Mouse (Mus musculus) intestine, embryonic 16.5 days (tissue): ENCODE data around the gene Grid1. TPM values are rescaled to one million over a fixed set of nuclear protein-coding genes. Genes with fewer than 3 reads are reported as not detected.

Experiments used
- ATAC-seq: fragments of 200-750 bp; cut with Nextera tagmentation; 2 replicates; pipeline ENCODE4 v1.8.0; 2017; ENCODE audit warnings: moderate TSS enrichment, moderate library complexity
- H3K27ac ChIP-seq: fragments of 300-500 bp; sonication (generic); 2 replicates; pipeline ENCODE4 v1.5.1; 2014; ENCODE audit warnings: mild to moderate bottlenecking, low read length
- H3K27me3 ChIP-seq: fragments of 300-500 bp; sonication (generic); replicated peaks from 2 replicates; pipeline ENCODE4 v1.6.1; 2014; ENCODE audit warnings: low read length, control low read depth, mixed read lengths; ENCODE audit not compliant: control insufficient read depth, insufficient read depth
- H3K36me3 ChIP-seq: fragments of 300-500 bp; sonication (generic); 2 replicates; pipeline ENCODE4 v1.6.1; 2014; ENCODE audit warnings: low read length, control low read depth; ENCODE audit not compliant: control insufficient read depth, insufficient read depth
- H3K4me1 ChIP-seq: fragments of 300-500 bp; sonication (generic); 2 replicates; pipeline ENCODE4 v1.6.1; 2014; ENCODE audit warnings: low read length, control low read depth, mixed read lengths; ENCODE audit not compliant: control insufficient read depth, insufficient read depth
- H3K4me2 ChIP-seq: fragments of 300-500 bp; sonication (generic); 2 replicates; pipeline ENCODE4 v1.6.1; 2014; ENCODE audit warnings: low read depth, low read length, control low read depth
- H3K4me3 ChIP-seq: fragments of 300-500 bp; sonication (generic); 2 replicates; pipeline ENCODE4 v1.5.1; 2014; ENCODE audit warnings: mild to moderate bottlenecking, low read length
- H3K9ac ChIP-seq: fragments of 300-500 bp; sonication (generic); 2 replicates; pipeline ENCODE4 v1.6.1; 2014; ENCODE audit warnings: low read depth, low read length
- H3K9me3 ChIP-seq: fragments of 300-500 bp; sonication (generic); 2 replicates; pipeline ENCODE4 v1.6.1; 2016; ENCODE audit warnings: low read length, control low read depth; ENCODE audit not compliant: control insufficient read depth
- WGBS: fragments of 180-500 bp; shearing (Covaris S2); extraction: QIAGEN DNeasy Blood & Tissue Kit; methylation state at CpG from one replicate; pipeline ENCODE4 v1.1.7; 2014; 5-methylcytosine and 5-hydroxymethylcytosine counted together
- polyA plus RNA-seq: library from polyadenylated mRNA; unstranded; fragments of >200 nt; fragmentation: Nextera tagmentation; extraction: Ambion mirVana; gene quantifications from 2 replicates; pipeline ENCODE4 v1.2.1, GENCODE M21; 2015

The Grid1 gene
- polyA plus RNA-seq, 1 experiment from 2014 or later: 0.15 TPM

GRCm38 (mm10) chr14:34921265-34921664, 101.4 kb downstream of the Grid1 start:
- Histone ChIP-seq H3K4me1 (no peaks in the 10 kb centered on the region), H3K4me2 (no peak overlapping the region), H3K27me3 (no peaks in the 10 kb centered on the region), H3K4me3 (no peak overlapping the region), H3K9me3 (no peaks in the 10 kb centered on the region), H3K9ac (no peak overlapping the region), H3K27ac (no peak overlapping the region), H3K36me3 (no peaks in the 10 kb centered on the region)
- 61% methylated on average over 9 of the region's 9 CpGs for WGBS
- ATAC-seq: no peak

GRCm38 (mm10) chr14:34925021-34925420, 105.1 kb downstream of the Grid1 start:
- no peaks in the 10 kb centered on the region for H3K9me3 ChIP-seq
- 64% methylated on average over 5 of the region's 5 CpGs for WGBS
- H3K36me3 ChIP-seq: no peaks in the 10 kb centered on the region
- H3K4me3 ChIP-seq: no peak overlapping the region
- no peaks in the 10 kb centered on the region for H3K4me1 ChIP-seq
- no peak overlapping the region for H3K4me2 ChIP-seq
- ATAC-seq: no peak
- H3K9ac ChIP-seq: no peak overlapping the region
- no peak overlapping the region for H3K27ac ChIP-seq
- H3K27me3 ChIP-seq: no peaks in the 10 kb centered on the region

DNA sequence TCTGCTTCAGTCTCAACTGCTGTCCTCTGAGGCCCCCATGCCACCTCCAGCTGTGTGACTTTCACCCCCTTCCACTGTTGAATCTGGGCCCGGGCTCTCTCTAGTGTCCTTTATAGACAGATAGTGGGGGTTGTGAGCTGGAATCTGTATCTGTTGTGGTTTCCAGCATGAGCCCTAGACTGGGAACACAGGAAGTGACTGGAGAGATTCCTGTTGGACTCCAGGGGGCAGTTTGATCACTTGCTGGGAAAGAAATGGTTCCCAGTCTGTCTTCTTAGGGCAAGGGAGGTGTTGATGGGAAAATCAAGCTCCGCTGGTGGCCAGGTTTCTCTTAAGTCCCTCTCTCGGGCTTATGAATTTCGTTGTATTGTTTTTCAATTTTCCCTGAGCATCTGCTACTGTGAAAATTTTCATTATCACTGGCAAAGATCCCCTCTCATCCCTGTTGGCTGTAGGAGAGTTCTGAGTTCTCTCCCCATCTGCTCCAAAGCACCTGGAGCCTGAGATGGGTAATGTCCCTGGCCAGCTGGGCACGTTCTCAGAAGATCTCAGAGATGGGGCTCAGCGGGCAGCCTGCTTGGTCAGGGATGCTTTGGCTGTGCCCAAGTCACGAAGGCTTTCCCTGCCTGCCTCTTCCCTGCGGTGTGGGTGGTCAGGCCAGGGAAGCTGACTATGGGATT, 110.3 kb downstream of the Grid1 start:
- H3K4me1 ChIP-seq: no peaks in the 10 kb centered on the region
- no peaks in the 10 kb centered on the region for H3K27me3 ChIP-seq
- WGBS: 84% methylated on average over 8 of the region's 8 CpGs
- no peaks in the 10 kb centered on the region for H3K36me3 ChIP-seq
- H3K9me3 ChIP-seq: no peaks in the 10 kb centered on the region
- H3K27ac ChIP-seq: no peak overlapping the region
- no peak overlapping the region for H3K4me3 ChIP-seq
- no peak overlapping the region for H3K9ac ChIP-seq
- H3K4me2 ChIP-seq: no peak overlapping the region
- no peak for ATAC-seq

DNA sequence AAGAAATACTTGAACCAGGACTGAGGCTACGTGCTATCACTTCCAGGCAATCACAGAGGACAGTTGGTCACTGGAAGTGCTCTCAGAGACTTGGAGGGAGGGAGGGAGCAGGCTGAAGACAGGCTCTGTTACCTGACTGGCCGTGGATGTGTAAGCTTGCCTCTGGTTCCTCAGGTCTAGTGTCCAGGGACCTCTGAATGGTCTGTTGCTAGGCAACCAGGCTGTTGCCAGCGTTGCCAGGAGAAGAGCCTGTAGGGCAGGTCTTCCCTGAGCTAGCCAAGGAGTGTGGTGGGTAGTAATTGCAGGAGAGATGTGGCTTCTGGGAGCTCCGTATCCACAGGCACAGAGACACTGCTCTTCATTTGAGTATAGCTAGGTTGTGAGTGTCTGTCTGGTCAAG, 113.3 kb downstream of the Grid1 start:
- 33% methylated on average over 4 of the region's 4 CpGs for WGBS
- H3K4me1 ChIP-seq: no peaks in the 10 kb centered on the region
- no peaks in the 10 kb centered on the region for H3K36me3 ChIP-seq
- no peak for ATAC-seq
- H3K9me3 ChIP-seq: no peaks in the 10 kb centered on the region
- H3K27ac ChIP-seq: no peak overlapping the region
- H3K9ac ChIP-seq: no peak overlapping the region
- no peak overlapping the region for H3K4me3 ChIP-seq
- no peaks in the 10 kb centered on the region for H3K27me3 ChIP-seq
- H3K4me2 ChIP-seq: no peak overlapping the region

- Histone ChIP-seq H3K27ac (no peak overlapping the region), H3K4me2 (no peak overlapping the region), H3K4me3 (no peak overlapping the region), H3K9me3 (no peaks in the 10 kb centered on the region), H3K36me3 (no peaks in the 10 kb centered on the region), H3K27me3 (no peaks in the 10 kb centered on the region), H3K9ac (no peak overlapping the region; the same call in 1 of the 2 replicates), H3K4me1 (no peaks in the 10 kb centered on the region)
- ATAC-seq: no peak
- 34% methylated on average over 13 of the region's 13 CpGs for WGBS
Observed at GRCm38 (mm10) chr14:34936192-34936770, 116.4 kb downstream of the Grid1 start.

GRCm38 (mm10) chr14:34944390-34944979, 124.6 kb downstream of the Grid1 start:
- Histone ChIP-seq H3K4me3 (no peak overlapping the region), H3K9me3 (no peaks in the 10 kb centered on the region), H3K27me3 (no peaks in the 10 kb centered on the region), H3K27ac (no peak overlapping the region), H3K4me2 (no peak overlapping the region), H3K9ac (no peak overlapping the region), H3K4me1 (no peaks in the 10 kb centered on the region), H3K36me3 (no peaks in the 10 kb centered on the region)
- no peak for ATAC-seq
- WGBS: 83% methylated on average over 14 of the region's 14 CpGs

GRCm38 (mm10) chr14:34945471-34946313, 125.8 kb downstream of the Grid1 start:
- no peak overlapping the region for H3K27ac ChIP-seq
- ATAC-seq: no peak
- H3K27me3 ChIP-seq: no peaks in the 10 kb centered on the region
- no peaks in the 10 kb centered on the region for H3K9me3 ChIP-seq
- H3K4me2 ChIP-seq: no peak overlapping the region
- 84% methylated on average over 17 of the region's 17 CpGs for WGBS
- no peaks in the 10 kb centered on the region for H3K36me3 ChIP-seq
- no peak overlapping the region for H3K4me3 ChIP-seq
- H3K4me1 ChIP-seq: no peaks in the 10 kb centered on the region
- no peak overlapping the region for H3K9ac ChIP-seq

DNA sequence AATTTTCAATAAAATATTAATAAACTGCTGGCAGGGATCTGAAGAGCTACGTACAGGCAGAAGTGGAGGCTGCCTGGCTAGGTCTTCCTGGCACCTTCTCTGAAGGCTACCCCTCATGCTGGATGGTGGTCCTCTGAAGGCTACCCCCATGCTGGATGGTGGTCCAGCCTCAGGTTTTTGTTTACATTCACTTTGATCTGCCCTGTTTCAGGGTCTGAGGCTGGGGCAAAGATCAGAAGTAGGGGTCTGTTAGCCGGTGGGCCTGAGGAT, 126.3 kb downstream of the Grid1 start:
- no peaks in the 10 kb centered on the region for H3K36me3 ChIP-seq
- no peak overlapping the region for H3K4me3 ChIP-seq
- H3K4me2 ChIP-seq: no peak overlapping the region
- H3K9me3 ChIP-seq: no peaks in the 10 kb centered on the region
- 71% methylated on average over 2 of the region's 2 CpGs for WGBS
- no peak for ATAC-seq
- no peaks in the 10 kb centered on the region for H3K4me1 ChIP-seq
- no peaks in the 10 kb centered on the region for H3K27me3 ChIP-seq
- H3K27ac ChIP-seq: no peak overlapping the region
- H3K9ac ChIP-seq: no peak overlapping the region

DNA sequence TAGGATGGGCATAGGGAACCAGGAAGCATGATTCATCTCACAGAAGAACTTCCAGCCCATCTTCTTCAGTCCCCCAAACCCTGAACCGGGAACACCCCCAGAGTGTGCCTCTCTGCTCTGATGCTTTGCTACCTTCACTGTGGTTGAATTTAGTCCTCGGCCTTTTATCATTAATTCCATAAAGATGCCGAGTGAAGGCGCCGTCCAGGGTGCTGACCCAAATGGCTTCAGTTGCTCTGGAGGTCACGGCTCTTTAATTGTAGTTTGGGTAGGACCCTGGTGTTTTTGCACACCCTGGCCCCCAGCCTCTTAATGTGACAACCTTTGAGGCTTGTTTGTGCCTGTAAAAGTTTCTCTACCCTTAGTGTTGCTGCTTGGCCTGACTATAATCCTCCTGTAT, 128.3 kb downstream of the Grid1 start:
- H3K9me3 ChIP-seq: no peaks in the 10 kb centered on the region
- no peak overlapping the region for H3K4me3 ChIP-seq
- 69% methylated on average over 6 of the region's 6 CpGs for WGBS
- no peak for ATAC-seq
- H3K36me3 ChIP-seq: no peaks in the 10 kb centered on the region
- no peak overlapping the region for H3K27ac ChIP-seq
- H3K27me3 ChIP-seq: no peaks in the 10 kb centered on the region
- H3K9ac ChIP-seq: no peak overlapping the region
- H3K4me2 ChIP-seq: no peak overlapping the region
- no peaks in the 10 kb centered on the region for H3K4me1 ChIP-seq
